Mouse (Mus musculus): ENCODE results near the gene Gm13271.
"Not testable (repeated sequence)": the region's sequence is repeated elsewhere in the genome, so short reads cannot be mapped to it uniquely, and the experiment has no call there.

Gm13271 gene
- long read RNA-seq, experiment 1 = 0 reads
- long read RNA-seq, experiment 2 = 0 reads

- intact Hi-C loops (cut with DNase I) = not testable (repeated sequence)
These were observed at the start of gene Gm13271 for GRCm38 (mm10) chr4:88754818-88755340. Gene Gm13271, plus strand, starts transcription at chr4:88754868.

DNA sequence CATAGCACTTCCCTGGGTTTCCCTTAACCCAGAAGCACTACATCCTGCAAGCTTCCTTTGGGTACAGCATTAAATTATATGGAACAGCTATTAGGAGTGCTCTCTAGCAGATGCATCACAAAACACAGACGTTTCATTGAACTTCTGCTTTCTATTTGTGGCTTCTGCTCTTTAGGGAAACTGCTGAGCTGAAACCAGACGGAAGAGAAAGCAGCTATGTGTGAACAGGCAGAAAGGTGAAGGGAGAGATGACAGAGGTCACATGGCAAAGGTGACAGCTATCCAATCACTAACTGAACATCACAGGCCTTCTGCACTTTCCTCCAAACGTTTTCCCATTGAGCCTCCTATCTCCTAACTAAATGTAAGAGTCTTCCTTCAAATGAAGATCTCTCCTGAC, 48.7 kb upstream of the Gm13271 start:
- intact Hi-C loops (cut with DNase I) = no loop called here

- intact Hi-C loops (cut with DNase I) = no loop called here
These were observed 47.4 kb upstream of the Gm13271 start for GRCm38 (mm10) chr4:88707128-88707826.

GRCm38 (mm10) chr4:88714281-88714680, 40.4 kb upstream of the Gm13271 start:
- intact Hi-C loops (cut with DNase I) = no loop called here

GRCm38 (mm10) chr4:88715059-88715458, 39.6 kb upstream of the Gm13271 start:
- intact Hi-C loops (cut with DNase I) = no loop called here

- intact Hi-C loops (cut with DNase I) = no loop called here
These were observed 36.0 kb upstream of the Gm13271 start for GRCm38 (mm10) chr4:88718715-88719114.

GRCm38 (mm10) chr4:88721791-88722721, 32.6 kb upstream of the Gm13271 start, which contains the start of the genes Gm26566 and Klhl9:
Gene Gm26566, plus strand, starts transcription at chr4:88721805.
Gene Klhl9, minus strand, starts transcription at chr4:88722465.
- intact Hi-C loops (cut with DNase I) = no loop called here

DNA sequence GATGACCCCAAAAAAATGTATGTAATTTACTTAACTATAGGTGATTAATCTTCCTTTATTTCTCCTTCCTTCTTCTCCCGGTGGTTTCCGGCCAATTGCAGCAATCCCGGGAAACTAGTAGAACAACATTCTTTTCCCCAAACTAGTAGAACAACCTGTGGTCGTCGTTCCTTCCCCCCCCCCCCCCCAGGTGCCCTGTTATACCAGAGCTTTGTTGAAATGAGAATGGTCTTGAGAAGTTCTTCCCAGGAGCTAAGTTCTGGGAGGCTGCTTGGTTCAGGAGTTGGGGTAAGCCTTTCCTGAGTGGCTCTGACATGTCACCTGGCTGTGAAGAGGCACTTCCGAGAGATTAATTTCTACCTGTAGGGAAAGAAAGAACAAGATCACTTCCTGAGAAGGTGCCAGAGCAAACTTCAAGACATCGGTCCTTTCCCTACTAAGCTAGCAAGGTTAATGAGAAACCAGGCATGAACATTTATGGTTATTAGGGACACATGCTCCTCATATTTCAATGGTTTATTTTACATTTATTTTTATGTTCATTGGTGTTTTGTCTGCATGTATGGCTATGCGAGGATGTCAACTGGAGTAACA, 31.1 kb upstream of the Gm13271 start:
- intact Hi-C loops (cut with DNase I) = no loop called here

DNA sequence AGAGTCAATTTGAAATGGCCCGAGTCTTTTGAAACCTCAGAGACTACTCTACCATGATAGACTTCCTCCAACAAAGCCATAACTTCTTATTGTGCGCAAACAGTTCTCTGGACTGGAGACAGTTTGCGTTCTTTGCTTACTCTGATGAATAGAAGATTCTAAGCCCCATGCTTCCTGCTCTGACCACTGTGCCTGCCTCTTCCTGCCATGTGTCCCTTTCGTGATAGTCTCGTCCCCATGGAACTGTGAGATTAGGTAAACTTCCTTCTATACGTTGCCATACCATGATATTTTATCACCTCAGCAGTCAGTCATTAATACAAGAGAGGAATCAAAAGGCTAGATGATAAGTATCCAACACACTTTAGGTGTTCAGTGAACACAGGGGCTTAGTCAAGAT, 27.9 kb upstream of the Gm13271 start:
- intact Hi-C loops (cut with DNase I) = loop anchor here (1.0 kb wide), 1 partner anchor 30 kb away; no protein-coding TSS in a partner anchor

GRCm38 (mm10) chr4:88727324-88727723, 27.3 kb upstream of the Gm13271 start:
- intact Hi-C loops (cut with DNase I) = loop anchor here (1.0 kb wide), 1 partner anchor 31 kb away; no protein-coding TSS in a partner anchor

GRCm38 (mm10) chr4:88738480-88738879, 16.2 kb upstream of the Gm13271 start:
- intact Hi-C loops (cut with DNase I) = no loop called here

- intact Hi-C loops (cut with DNase I) = no loop called here
These were observed 15.6 kb upstream of the Gm13271 start for GRCm38 (mm10) chr4:88739036-88739435.

DNA sequence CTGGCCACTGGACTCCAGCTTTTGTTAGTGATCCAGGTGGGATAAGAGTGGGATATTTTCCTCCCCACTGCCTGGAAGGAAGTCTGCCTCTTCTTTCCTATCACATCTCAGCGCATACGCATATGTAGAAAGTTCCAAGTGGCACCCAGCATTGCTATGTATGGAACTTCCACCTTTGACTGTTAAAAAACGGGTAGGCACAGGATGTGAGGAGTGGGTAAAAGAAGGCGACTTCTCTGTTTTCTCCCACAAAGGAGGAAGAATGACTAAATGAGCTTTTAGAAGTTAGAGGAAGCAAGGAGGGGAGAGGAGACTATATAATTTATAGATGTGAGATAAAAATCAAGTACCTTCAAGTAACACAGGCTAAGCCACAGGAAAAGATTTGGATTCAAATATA, 13.2 kb upstream of the Gm13271 start:
- intact Hi-C loops (cut with DNase I) = no loop called here

DNA sequence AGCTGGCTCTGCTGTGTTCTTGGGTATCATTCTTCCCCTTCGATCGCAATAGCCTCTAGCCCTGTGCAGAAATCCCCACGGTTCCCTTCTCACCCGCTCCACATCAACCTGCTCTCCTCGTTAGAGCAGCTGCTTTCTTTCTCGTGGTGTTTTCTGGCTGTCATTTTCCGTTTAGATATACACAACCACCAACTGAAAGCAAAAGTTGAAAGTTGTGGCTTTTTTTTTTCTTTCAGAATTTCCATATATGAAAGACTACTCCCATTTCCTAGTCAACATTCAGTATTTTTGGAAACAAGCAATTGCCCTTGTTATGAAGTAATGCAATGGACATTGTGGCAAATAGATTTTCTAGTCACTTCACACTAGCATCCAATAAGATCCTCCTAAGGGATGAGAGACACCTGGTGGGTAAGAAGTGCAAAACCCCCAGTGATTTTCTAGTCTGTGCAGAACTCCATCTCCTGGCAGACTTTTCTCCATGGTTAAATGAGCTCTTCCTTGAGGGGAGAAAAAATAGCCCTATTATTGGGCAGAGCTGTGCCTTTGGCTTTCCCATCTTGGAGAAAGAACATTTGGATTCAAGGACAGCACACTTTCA, 11.8 kb upstream of the Gm13271 start:
- intact Hi-C loops (cut with DNase I) = no loop called here

DNA sequence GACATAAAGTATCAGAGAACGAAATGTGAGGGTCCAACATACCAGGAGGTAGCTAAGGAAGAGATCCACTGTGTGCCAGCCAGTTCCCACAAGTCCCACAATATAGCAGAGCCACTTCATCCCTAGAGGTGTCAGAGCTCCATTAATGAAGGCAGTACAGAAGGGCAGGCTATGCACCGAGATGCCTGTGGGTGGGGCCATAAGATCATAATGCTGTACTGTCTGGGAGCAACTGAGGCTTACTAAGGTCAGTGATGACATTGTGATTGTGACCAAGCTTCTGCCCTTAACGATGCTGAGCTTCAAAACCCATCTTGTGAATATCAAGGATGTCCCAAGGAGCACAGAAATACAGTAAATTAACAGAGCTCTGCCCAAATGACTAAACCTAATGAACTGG, 10.5 kb upstream of the Gm13271 start:
- intact Hi-C loops (cut with DNase I) = no loop called here

- intact Hi-C loops (cut with DNase I) = no loop called here
These were observed 4.7 kb upstream of the Gm13271 start for GRCm38 (mm10) chr4:88749926-88750325.

GRCm38 (mm10) chr4:88756581-88757513, 2.2 kb downstream of the Gm13271 start:
- intact Hi-C loops (cut with DNase I) = not testable (repeated sequence)

GRCm38 (mm10) chr4:88757628-88758031, 3.0 kb downstream of the Gm13271 start:
- intact Hi-C loops (cut with DNase I) = not testable (repeated sequence)

GRCm38 (mm10) chr4:88758751-88759150, 4.1 kb downstream of the Gm13271 start:
- intact Hi-C loops (cut with DNase I) = not testable (repeated sequence)
